Mouse (Mus musculus): Measurements from ENCODE around the gene Sirt4.

Gene Sirt4

DNA sequence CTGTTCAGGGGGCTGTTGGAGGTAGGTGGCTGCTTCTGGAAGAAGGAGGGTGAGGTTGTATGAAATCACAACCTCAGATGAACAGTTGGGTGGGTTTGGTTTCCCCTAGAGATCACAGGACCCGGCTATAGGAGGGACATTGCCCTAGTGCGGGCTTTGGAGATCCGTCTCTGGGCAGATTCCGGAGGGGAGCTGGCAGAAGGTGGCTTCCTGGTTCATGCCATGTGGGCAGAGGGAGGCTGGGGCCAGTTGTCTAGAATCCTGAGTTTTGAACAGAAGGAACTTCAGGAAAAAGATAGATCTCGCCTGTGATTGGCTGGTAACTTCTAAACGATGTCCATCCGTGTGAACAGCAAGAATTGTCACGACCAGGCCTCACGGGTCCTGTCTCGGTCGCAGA, 52.1 kb downstream of the Sirt4 start:
- no peak for DNase-seq

- DNase-seq, result no peak
Measured at GRCm38 (mm10) chr5:115431898-115432259, 52.6 kb downstream of the Sirt4 start.

DNA sequence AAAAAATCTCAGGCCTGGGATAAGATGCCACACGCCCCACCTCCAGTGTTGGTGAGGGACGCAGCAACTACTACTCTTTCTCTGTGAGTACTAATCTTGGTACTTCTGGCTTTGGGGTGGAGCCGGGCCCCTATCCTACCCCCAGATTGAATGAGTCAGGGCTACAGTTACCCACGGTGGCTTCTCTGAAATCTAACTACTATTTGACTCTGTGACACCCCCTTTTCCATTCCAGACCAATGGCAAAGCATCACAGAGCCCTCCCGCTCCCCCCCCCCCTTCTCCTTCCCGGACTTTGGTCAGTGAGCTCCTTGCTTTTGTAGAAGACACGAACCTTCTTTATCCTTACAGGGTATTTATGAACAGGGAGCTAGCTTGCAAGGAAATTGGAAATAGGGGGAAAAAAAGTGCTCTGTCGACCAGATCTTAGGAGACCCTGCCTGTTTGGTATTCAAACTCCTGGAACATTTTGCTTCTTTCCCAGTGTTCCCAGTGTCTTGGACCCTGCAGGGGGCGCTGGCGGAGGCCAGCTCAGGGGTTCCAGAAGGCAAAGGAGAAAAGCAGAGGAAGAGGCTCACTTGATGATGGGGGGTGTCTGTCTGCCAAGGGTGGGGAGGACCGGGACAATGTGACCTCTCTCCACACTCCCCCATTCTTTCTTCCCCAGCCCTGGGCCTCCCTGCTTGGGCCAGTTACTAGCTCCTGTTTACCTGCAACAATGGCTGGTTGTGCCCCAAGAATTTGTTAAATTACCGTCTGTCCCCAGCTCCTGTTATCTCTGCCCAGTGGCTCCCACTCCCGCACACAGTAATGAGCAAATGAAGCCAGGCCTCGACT, 53.2 kb downstream of the Sirt4 start:
- DNase-seq, result peak; percentile 39

DNA sequence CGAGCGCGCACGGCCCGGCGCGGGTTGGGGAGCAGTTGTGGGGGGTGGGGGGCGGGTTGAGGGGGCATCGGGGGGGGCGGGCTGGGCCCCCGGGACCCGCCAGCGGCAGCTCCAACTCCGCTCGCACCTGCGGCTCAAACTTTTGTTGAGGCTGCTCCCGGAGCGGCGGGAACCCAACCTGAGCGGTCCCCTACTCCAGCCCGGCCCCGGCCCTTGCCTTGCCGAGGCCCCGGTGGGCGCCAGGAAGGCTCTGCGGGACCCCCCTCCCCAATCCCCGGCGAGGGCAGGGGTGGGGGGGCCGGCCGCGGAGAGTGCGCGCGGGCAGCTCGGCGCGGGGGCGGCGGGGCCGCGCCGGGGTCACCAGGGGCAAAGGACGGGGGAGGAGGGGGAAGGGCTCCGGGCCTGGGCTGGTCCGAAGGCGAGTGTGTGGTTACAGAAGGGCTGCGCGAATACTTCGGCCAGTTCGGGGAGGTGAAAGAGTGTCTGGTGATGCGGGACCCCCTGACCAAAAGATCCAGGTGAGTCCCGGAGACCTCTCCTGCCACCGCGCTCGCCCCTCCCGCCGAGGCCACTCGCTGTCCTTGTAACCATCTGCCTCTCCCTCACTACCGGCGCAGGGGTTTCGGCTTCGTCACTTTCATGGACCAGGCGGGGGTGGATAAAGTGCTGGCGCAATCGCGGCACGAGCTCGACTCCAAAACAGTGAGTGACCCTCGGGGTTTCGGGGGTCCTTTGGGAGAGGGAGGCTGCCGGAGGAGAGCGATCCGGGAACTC, 54.2 kb downstream of the Sirt4 start:
- peak; percentile 19 for DNase-seq

- peak; percentile 18 for DNase-seq
Measured at GRCm38 (mm10) chr5:115429359-115430186, 55.0 kb downstream of the Sirt4 start, which contains the start of gene Msi1. Gene Msi1 (plus strand): TSS chr5:115429599.

- DNase-seq, result no peak
Measured at GRCm38 (mm10) chr5:115428831-115429358, 55.6 kb downstream of the Sirt4 start.

All from cerebellum, adult 9-11 months (tissue).